Mouse (Mus musculus) small intestine, adult 2 months (tissue): ENCODE measurements around the gene Grk2.

Experiments used
- CTCF ChIP-seq: fragments of 200-500 bp; IDR thresholded peaks from 2 replicates; pipeline ENCODE4 v1.5.1; 2012; ENCODE audit warnings: low read depth, mild to moderate bottlenecking, control low read depth, inconsistent platforms, low read length, moderate library complexity, mixed read lengths; ENCODE audit not compliant: insufficient replicate concordance, insufficient read length; ENCODE audit errors: extremely low read depth
- POLR2A ChIP-seq: fragments of 200-500 bp; IDR thresholded peaks from 2 replicates; pipeline ENCODE4 v1.6.1; 2012; ENCODE audit warnings: low read depth, mild to moderate bottlenecking, control low read depth, inconsistent platforms, low read length, moderate library complexity

DNA sequence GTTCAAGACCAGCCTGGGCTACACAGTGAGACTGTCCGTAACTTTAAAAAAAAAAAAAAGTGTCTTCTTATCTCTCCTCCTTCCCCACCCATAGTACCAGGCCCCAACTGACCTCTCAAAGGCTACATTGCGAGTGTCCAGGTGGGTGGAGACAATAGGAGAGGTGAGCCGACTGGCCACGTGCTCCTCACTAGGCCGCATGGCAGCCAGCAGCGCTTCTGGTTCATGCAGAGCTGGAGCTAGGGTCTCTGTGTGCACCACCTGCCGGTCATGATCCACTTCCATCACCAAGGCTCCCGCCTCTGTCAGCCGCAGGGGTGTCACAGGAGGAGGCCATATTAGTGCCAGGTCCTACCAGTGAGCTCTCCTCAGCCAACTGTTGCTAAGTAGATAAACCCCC, 25.6 kb downstream of the Grk2 start:
- no peak for TF ChIP-seq POLR2A
- TF ChIP-seq CTCF = no peak
